Mouse (Mus musculus): ENCODE results near the gene Pex5l.

GRCm38 (mm10) chr3:33093646-33094045 lies 49.4 kb downstream of the Pex5l start:
- TF ChIP-seq CTCF (IDR thresholded peaks at IDR 0.05; ENCODE audit: low read depth) (no peak), EP300 (IDR thresholded peaks at IDR 0.05; ENCODE audit: low read depth) (no peak)

All from liver, embryonic 14.5 days (tissue).